Mouse (Mus musculus): ENCODE data around the gene Fibp. TPM values are rescaled to one million over a fixed set of nuclear protein-coding genes. Genes with fewer than 3 reads are reported as not detected.

Gene Fibp
- total RNA-seq, 2 experiments from 2014 or later, result 95.7 to 97.4 TPM

Other genes with a start within 250 kb of the Fibp start
- 10 to 100 TPM; 52.1 to 52.5 TPM for gene Pacs1, start 187.5 kb upstream of the Fibp start, total RNA-seq (2021)
- gene Sf3b2, start 165.2 kb upstream of the Fibp start, total RNA-seq (2021), result 100 to 1,000 TPM; 215 to 219 TPM
- 100 to 1,000 TPM; 102 to 107 TPM for gene Gal3st3, start 162.3 kb upstream of the Fibp start, total RNA-seq (2021)
- not detected for gene Catsper1, start 124.9 kb upstream of the Fibp start, total RNA-seq (2021)
- gene Cst6, start 111.0 kb upstream of the Fibp start, total RNA-seq (2021), result 10 to 100 TPM in 1 of 2 experiments, 1 to 10 TPM in 1; 8.6 to 10.4 TPM
- 10 to 100 TPM; 20.2 to 22.0 TPM for gene Eif1ad, start 93.9 kb upstream of the Fibp start, total RNA-seq (2021)
- gene Banf1, start 93.4 kb upstream of the Fibp start, total RNA-seq (2021), result 10 to 100 TPM; 80.7 to 87.6 TPM
- 100 to 1,000 TPM in 1 of 2 experiments, 10 to 100 TPM in 1; 96.9 to 117 TPM for gene Sart1, start 71.9 kb upstream of the Fibp start, total RNA-seq (2021)
- under 1 TPM; 0.30 TPM for gene Tsga10ip, start 58.1 kb upstream of the Fibp start, total RNA-seq (2021)
- gene Drap1, start 35.6 kb upstream of the Fibp start, total RNA-seq (2021), result 100 to 1,000 TPM; 347 to 383 TPM
- 10 to 100 TPM; 74.7 to 75.3 TPM for gene AI837181, start 35.5 kb upstream of the Fibp start, total RNA-seq (2021)
- gene Fosl1, start 13.1 kb upstream of the Fibp start, total RNA-seq (2021), result not detected
- gene Ccdc85b, start 2.7 kb upstream of the Fibp start, total RNA-seq (2021), result 10 to 100 TPM; 36.5 to 37.0 TPM
- not detected for gene Ctsw, start 7.9 kb downstream of the Fibp start, total RNA-seq (2021)
- gene Efemp2, start 13.3 kb downstream of the Fibp start, total RNA-seq (2021), result 10 to 100 TPM; 11.6 to 13.1 TPM
- 10 to 100 TPM; 28.3 to 28.4 TPM for gene Mus81, start 27.8 kb downstream of the Fibp start, total RNA-seq (2021)
- gene Cfl1, start 29.8 kb downstream of the Fibp start, total RNA-seq (2021), result 1,000 to 10,000 TPM; 1,259 to 1,272 TPM
- 1 to 10 TPM; 4.3 to 6.4 TPM for gene 1700020D05Rik, start 43.2 kb downstream of the Fibp start, total RNA-seq (2021)
- 10 to 100 TPM; 79.9 to 85.2 TPM for gene Snx32, start 49.9 kb downstream of the Fibp start, total RNA-seq (2021)
- gene Ovol1, start 100.0 kb downstream of the Fibp start, total RNA-seq (2021), result not detected
- gene Ap5b1, start 107.4 kb downstream of the Fibp start, total RNA-seq (2021), result 1 to 10 TPM; 6.4 to 6.5 TPM
- gene Rnaseh2c, start 141.3 kb downstream of the Fibp start, total RNA-seq (2021), result 10 to 100 TPM; 72.0 to 79.8 TPM
- gene Kat5, start 149.6 kb downstream of the Fibp start, total RNA-seq (2021), result 10 to 100 TPM; 78.7 to 86.3 TPM
- 10 to 100 TPM; 16.2 to 21.1 TPM for gene Rela, start 176.9 kb downstream of the Fibp start, total RNA-seq (2021)
- gene Sipa1, start 203.1 kb downstream of the Fibp start, total RNA-seq (2021), result 10 to 100 TPM; 16.5 to 17.3 TPM
- 10 to 100 TPM; 17.6 to 18.1 TPM for gene Map3k11, start 228.1 kb downstream of the Fibp start, total RNA-seq (2021)
- gene Pcnx3, start 228.3 kb downstream of the Fibp start, total RNA-seq (2021), result 10 to 100 TPM; 58.3 to 68.6 TPM
- gene Kcnk7, start 243.8 kb downstream of the Fibp start, total RNA-seq (2021), result not detected